Mouse (Mus musculus): ENCODE measurements at regions not wholly inside any gene's neighbourhood (a gene's known extent, or its start where the extent isn't known, plus 50 kb on each side); places are given as distances from the start of the nearest gene placed in this dataset.

GRCm38 (mm10) chr2:167763891-167764410 lies 74.3 kb upstream of the Tmem189 start:
- TF ChIP-seq POLR2A (IDR thresholded peaks at IDR 0.05; ENCODE audit: low read depth, low read length), result no peak
- TF ChIP-seq CTCF (IDR thresholded peaks at IDR 0.05; ENCODE audit: borderline replicate concordance, insufficient read depth, low read length), result no peak
- Histone ChIP-seq H3K4me3 (ENCODE audit: insufficient read depth, low read length) (no peak overlapping the region), H3K4me1 (ENCODE audit: control insufficient read depth, insufficient read depth, low read length) (peaks cover 8% of the 10 kb centered on the region; the same call in 1 of the 2 replicates), H3K27ac (ENCODE audit: insufficient read depth, low read length) (peak overlapping the region; percentile 74)

- Histone ChIP-seq H3K4me1 (ENCODE audit: control insufficient read depth, insufficient read depth, low read length) (peaks cover 8% of the 10 kb centered on the region; the same call in 1 of the 2 replicates), H3K4me3 (ENCODE audit: insufficient read depth, low read length) (no peak overlapping the region), H3K27ac (ENCODE audit: insufficient read depth, low read length) (peak overlapping the region; percentile 59)
- TF ChIP-seq POLR2A (IDR thresholded peaks at IDR 0.05; ENCODE audit: low read depth, low read length) (no peak), CTCF (IDR thresholded peaks at IDR 0.05; ENCODE audit: borderline replicate concordance, insufficient read depth, low read length) (no peak)
Measured at GRCm38 (mm10) chr2:167761404-167761936, 71.8 kb upstream of the Tmem189 start.

- Histone ChIP-seq H3K4me3 (ENCODE audit: insufficient read depth, low read length) (no peak overlapping the region), H3K27ac (ENCODE audit: insufficient read depth, low read length) (peak overlapping the region; percentile 59), H3K4me1 (ENCODE audit: control insufficient read depth, insufficient read depth, low read length) (peaks cover 8% of the 10 kb centered on the region; the same call in 1 of the 2 replicates)
- no peak for TF ChIP-seq CTCF (IDR thresholded peaks at IDR 0.05; ENCODE audit: borderline replicate concordance, insufficient read depth, low read length)
Measured at GRCm38 (mm10) chr2:167760681-167761403, 71.2 kb upstream of the Tmem189 start.

- Histone ChIP-seq H3K27ac (ENCODE audit: insufficient read depth, low read length) (no peak overlapping the region), H3K4me3 (ENCODE audit: insufficient read depth, low read length) (no peak overlapping the region), H3K4me1 (ENCODE audit: control insufficient read depth, insufficient read depth, low read length) (peaks cover 6% of the 10 kb centered on the region; the same call in 1 of the 2 replicates)
- TF ChIP-seq POLR2A (IDR thresholded peaks at IDR 0.05; ENCODE audit: low read depth, low read length), result no peak
- TF ChIP-seq CTCF (IDR thresholded peaks at IDR 0.05; ENCODE audit: borderline replicate concordance, insufficient read depth, low read length), result no peak
Measured at GRCm38 (mm10) chr2:167759603-167760390, 70.2 kb upstream of the Tmem189 start.

DNA sequence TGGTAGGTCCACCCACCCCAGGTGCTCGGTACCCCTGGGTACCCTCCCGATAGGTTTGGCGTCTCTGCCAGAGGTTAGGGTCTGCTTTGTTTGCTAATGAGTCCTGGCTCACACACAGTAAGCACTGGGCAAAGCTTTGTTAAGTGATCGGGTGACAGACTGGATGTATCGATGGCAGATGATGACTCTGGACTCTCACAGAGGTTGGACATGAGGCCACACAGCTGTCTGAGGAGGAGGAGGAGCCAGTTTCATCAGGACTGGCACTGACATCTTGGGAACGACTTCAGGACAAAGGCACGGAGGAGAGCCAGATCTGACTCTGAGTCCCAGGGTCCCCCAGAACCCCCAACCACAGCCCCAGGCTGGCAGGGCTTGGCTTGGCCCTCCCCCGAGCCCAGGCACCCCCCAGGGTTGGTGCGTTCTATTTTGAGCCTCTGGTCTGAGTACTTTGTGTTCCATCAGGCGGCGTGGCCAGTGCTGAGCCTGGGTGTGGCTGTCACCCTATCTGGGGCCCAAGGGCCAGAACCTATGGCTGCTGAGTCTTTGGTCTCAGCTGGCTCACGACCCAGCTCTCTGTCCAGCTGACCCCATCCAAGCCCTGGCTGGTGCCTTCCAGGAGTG lies 67.6 kb upstream of the Tmem189 start:
- Histone ChIP-seq H3K4me3 (ENCODE audit: insufficient read depth, low read length) (no peak overlapping the region), H3K4me1 (ENCODE audit: control insufficient read depth, insufficient read depth, low read length) (0 out of 2 replicates have a peak, but pooled peaks cover 5% of the 10 kb centered on the region), H3K27ac (ENCODE audit: insufficient read depth, low read length) (no peak overlapping the region)
- TF ChIP-seq POLR2A (IDR thresholded peaks at IDR 0.05; ENCODE audit: low read depth, low read length), result no peak

DNA sequence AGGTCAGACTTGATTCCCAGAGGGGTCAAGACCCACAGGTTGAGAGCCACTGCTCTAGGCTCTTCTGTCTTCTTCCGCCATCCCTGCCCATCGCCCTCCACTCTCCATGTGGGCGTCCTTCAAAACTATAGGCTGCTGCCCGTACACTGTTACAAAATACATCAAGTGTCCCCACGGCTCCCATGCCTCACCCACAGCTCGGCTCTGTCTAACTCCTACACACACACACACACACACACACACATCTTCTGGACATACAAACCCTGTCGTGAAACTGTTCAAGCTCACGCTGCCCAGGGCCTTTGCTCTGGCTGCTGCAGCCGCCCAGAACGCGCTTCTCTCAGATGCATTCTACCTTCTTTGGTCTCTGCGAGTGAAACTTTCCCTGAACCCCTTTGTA lies 67.1 kb upstream of the Tmem189 start:
- H3K4me1 ChIP-seq (ENCODE audit: control insufficient read depth, insufficient read depth, low read length), result 0 out of 2 replicates have a peak, but pooled peaks cover 2% of the 10 kb centered on the region
- H3K4me3 ChIP-seq (ENCODE audit: insufficient read depth, low read length), result no peak overlapping the region
- H3K27ac ChIP-seq (ENCODE audit: insufficient read depth, low read length), result no peak overlapping the region
- TF ChIP-seq CTCF (IDR thresholded peaks at IDR 0.05; ENCODE audit: borderline replicate concordance, insufficient read depth, low read length), result no peak
- TF ChIP-seq POLR2A (IDR thresholded peaks at IDR 0.05; ENCODE audit: low read depth, low read length), result no peak

- TF ChIP-seq CTCF (IDR thresholded peaks at IDR 0.05; ENCODE audit: borderline replicate concordance, insufficient read depth, low read length), result no peak
- TF ChIP-seq POLR2A (IDR thresholded peaks at IDR 0.05; ENCODE audit: low read depth, low read length), result no peak
- H3K4me3 ChIP-seq (ENCODE audit: insufficient read depth, low read length), result no peak overlapping the region
- H3K27ac ChIP-seq (ENCODE audit: insufficient read depth, low read length), result no peak overlapping the region
- 0 out of 2 replicates have a peak, but pooled peaks cover 2% of the 10 kb centered on the region for H3K4me1 ChIP-seq (ENCODE audit: control insufficient read depth, insufficient read depth, low read length)
Measured at GRCm38 (mm10) chr2:167754929-167755551, 65.4 kb upstream of the Tmem189 start.

GRCm38 (mm10) chr2:167753898-167754297 lies 64.3 kb upstream of the Tmem189 start:
- no peak overlapping the region for H3K4me3 ChIP-seq (ENCODE audit: insufficient read depth, low read length)
- H3K4me1 ChIP-seq (ENCODE audit: control insufficient read depth, insufficient read depth, low read length), result 0 out of 2 replicates have a peak, but pooled peaks cover 2% of the 10 kb centered on the region
- TF ChIP-seq POLR2A (IDR thresholded peaks at IDR 0.05; ENCODE audit: low read depth, low read length) (no peak), CTCF (IDR thresholded peaks at IDR 0.05; ENCODE audit: borderline replicate concordance, insufficient read depth, low read length) (no peak)

More at GRCm38 (mm10) chr2:167753898-167754297, 64.3 kb upstream of the Tmem189 start:
- no peak overlapping the region for H3K27ac ChIP-seq (ENCODE audit: insufficient read depth, low read length)
